24 mouse cellular contexts compared by ENCODE assay signal in genomic region chr14:120924044-120924443, GRCm38 (mm10).
"Had no signal": no experiment of that assay in that cellular context is flagged by ENCODE, and none has a peak within 500 bp of the region (broad histone marks: within the 10 kb centered on the region; RNA-seq: fewer than 3 reads in every experiment).

No protein-coding gene starts in this region.

- ATAC-seq: hindbrain, postnatal 0 days; intestine, postnatal 0 days had no signal

- H3K4me1 ChIP-seq: heart, embryonic 13.5 days; heart, embryonic 15.5 days; hindbrain, embryonic 13.5 days; hindbrain, embryonic 15.5 days; liver, embryonic 13.5 days; liver, embryonic 15.5 days had no signal

- H3K9ac ChIP-seq: heart, embryonic 13.5 days; heart, embryonic 15.5 days; hindbrain, embryonic 13.5 days; hindbrain, embryonic 15.5 days; liver, embryonic 13.5 days; liver, embryonic 15.5 days had no signal

- H3K9me3 ChIP-seq: heart, embryonic 13.5 days; heart, embryonic 15.5 days; hindbrain, embryonic 13.5 days; hindbrain, embryonic 15.5 days; liver, embryonic 13.5 days; liver, embryonic 15.5 days had no signal

- H3K27me3 ChIP-seq: heart, embryonic 13.5 days; heart, embryonic 15.5 days; hindbrain, embryonic 13.5 days; hindbrain, embryonic 15.5 days; liver, embryonic 13.5 days; liver, embryonic 15.5 days had no signal

- DNase-seq: gastrocnemius, postnatal 14 days; gastrocnemius, postnatal 36 days; heart, adult 11 months; heart, adult 2 months; heart, postnatal 14 days; heart, postnatal 36 days; kidney, adult 18-20 months; kidney, adult 8-10 months; kidney, postnatal 10 days; kidney, postnatal 25 days; kidney, postnatal 4 days; liver; liver, embryonic 13.5 days had no signal

- H3K27ac ChIP-seq: heart, adult 2 months; heart, embryonic 13.5 days; heart, embryonic 15.5 days; hindbrain, embryonic 13.5 days; hindbrain, embryonic 15.5 days; hindbrain, postnatal 0 days; layer of hippocampus, adult 2 months; left cerebral cortex, adult 2 months; liver, embryonic 13.5 days; liver, embryonic 15.5 days had no signal

- H3K4me3 ChIP-seq: heart, adult 2 months; heart, embryonic 13.5 days; heart, embryonic 15.5 days; hindbrain, embryonic 13.5 days; hindbrain, embryonic 15.5 days; layer of hippocampus, adult 2 months; left cerebral cortex, adult 2 months; liver, embryonic 13.5 days; liver, embryonic 15.5 days had no signal

- H3K4me2 ChIP-seq: heart, embryonic 11.5 days; heart, embryonic 13.5 days; heart, embryonic 15.5 days; hindbrain, embryonic 13.5 days; hindbrain, embryonic 15.5 days; liver, embryonic 11.5 days; liver, embryonic 13.5 days; liver, embryonic 15.5 days had no signal
